Mouse (Mus musculus) MEL (cell line): ENCODE data around the gene Fam43b. TPM values are rescaled to one million over a fixed set of nuclear protein-coding genes. Genes with fewer than 3 reads are reported as not detected.

Experiments
- DNase-seq: peaks from one replicate; pipeline ENCODE4 v3.0.0; 2011; ENCODE audit warnings: low read depth, low spot score
- H3K27ac ChIP-seq: 2 replicates; pipeline ENCODE4 v1.5.1; 2012; ENCODE audit warnings: low read depth, mild to moderate bottlenecking, control low read depth, low read length, moderate library complexity; ENCODE audit not compliant: control insufficient read depth
- H3K27me3 ChIP-seq, 2 experiments: fragments of 150-350 bp in 1 of 2; sonication (generic) in 1 of 2; 2 replicates each; pipeline ENCODE4 v1.6.1; 2012; ENCODE audit warnings: low read length in 2 of 2, mild to moderate bottlenecking in 2 of 2, improper control_type of control experiment in 1 of 2, moderate library complexity in 1 of 2; ENCODE audit not compliant: insufficient read depth in 2 of 2, control insufficient read depth in 1 of 2
- H3K36me3 ChIP-seq, 2 experiments: 2 replicates each; pipeline ENCODE4 v1.6.1; 2012 to 2014; ENCODE audit warnings: low read length in 2 of 2, improper control_type of control experiment in 1 of 2, inconsistent platforms in 1 of 2, mild to moderate bottlenecking in 1 of 2; ENCODE audit not compliant: insufficient read depth in 2 of 2, control insufficient read depth in 1 of 2
- H3K4me1 ChIP-seq, 2 experiments: fragments of 150-350 bp in 1 of 2; sonication (generic) in 1 of 2; 2 replicates each; pipeline ENCODE4 v1.6.1; 2012; ENCODE audit warnings: low read length in 2 of 2, improper control_type of control experiment in 1 of 2, mild to moderate bottlenecking in 1 of 2; ENCODE audit not compliant: insufficient read depth in 2 of 2, control insufficient read depth in 1 of 2
- H3K4me3 ChIP-seq, 2 experiments: fragments of 150-350 bp in 1 of 2; sonication (generic) in 1 of 2; 2 replicates each; pipeline ENCODE4 v1.5.1; 2012; ENCODE audit warnings: low read depth in 2 of 2, low read length in 2 of 2, mild to moderate bottlenecking in 2 of 2, moderate library complexity in 2 of 2, control low read depth in 1 of 2, improper control_type of control experiment in 1 of 2; ENCODE audit not compliant: control insufficient read depth in 1 of 2, insufficient read depth in 1 of 2
- H3K79me2 ChIP-seq: 2 replicates; pipeline ENCODE4 v1.6.1; 2012; ENCODE audit warnings: mild to moderate bottlenecking, low read length, moderate library complexity; ENCODE audit not compliant: control insufficient read depth, poor library complexity, insufficient read depth
- H3K9ac ChIP-seq: 2 replicates; pipeline ENCODE4 v1.6.1; 2012; ENCODE audit warnings: low read depth, mild to moderate bottlenecking, control low read depth, low read length, moderate library complexity; ENCODE audit not compliant: control insufficient read depth, poor library complexity, severe bottlenecking
- H3K9me3 ChIP-seq: fragments of 150-350 bp; sonication (generic); replicated peaks from 2 replicates; pipeline ENCODE4 v1.6.1; 2012; ENCODE audit warnings: mild to moderate bottlenecking, low read length, improper control_type of control experiment, moderate library complexity; ENCODE audit not compliant: insufficient read depth
- BHLHE40 ChIP-seq: IDR thresholded peaks from 2 replicates; pipeline ENCODE4 v1.6.1; 2012; ENCODE audit warnings: low read depth, mild to moderate bottlenecking, inconsistent platforms, low read length, improper control_type of control experiment, borderline replicate concordance
- CHD2 ChIP-seq: IDR thresholded peaks from 2 replicates; pipeline ENCODE4 v1.6.1; 2011; ENCODE audit warnings: low read length, improper control_type of control experiment
- E2F4 ChIP-seq: IDR thresholded peaks from 2 replicates; pipeline ENCODE4 v1.6.1; 2011; ENCODE audit warnings: low read depth, low read length, improper control_type of control experiment, borderline replicate concordance
- GABPA ChIP-seq: IDR thresholded peaks from 2 replicates; pipeline ENCODE4 v1.6.1; 2012; ENCODE audit warnings: low read depth, mild to moderate bottlenecking, inconsistent platforms, low read length, improper control_type of control experiment, moderate library complexity
- GATA1 ChIP-seq: IDR thresholded peaks from 2 replicates; pipeline ENCODE4 v1.6.1; 2011; ENCODE audit warnings: low read depth, low read length, improper control_type of control experiment
- HCFC1 ChIP-seq: IDR thresholded peaks from 2 replicates; pipeline ENCODE4 v1.6.1; 2012; ENCODE audit warnings: low read depth, mild to moderate bottlenecking, inconsistent platforms, low read length, improper control_type of control experiment, moderate library complexity
- MAFK ChIP-seq: IDR thresholded peaks from 2 replicates; pipeline ENCODE4 v1.6.1; 2011; ENCODE audit warnings: low read depth, mild to moderate bottlenecking, low read length, improper control_type of control experiment, borderline replicate concordance
- MXI1 ChIP-seq: IDR thresholded peaks from 2 replicates; pipeline ENCODE4 v1.6.1; 2011; ENCODE audit warnings: mild to moderate bottlenecking, low read depth, low read length, improper control_type of control experiment
- NRF1 ChIP-seq: IDR thresholded peaks from 2 replicates; pipeline ENCODE4 v1.6.1; 2014; ENCODE audit warnings: low read depth, mild to moderate bottlenecking, inconsistent platforms, low read length, improper control_type of control experiment, moderate library complexity; ENCODE audit not compliant: poor library complexity, insufficient read depth, severe bottlenecking
- POLR2AphosphoS2 ChIP-seq: IDR thresholded peaks from 2 replicates; pipeline ENCODE4 v1.6.1; 2011; ENCODE audit warnings: low read length, improper control_type of control experiment
- SIN3A ChIP-seq: IDR thresholded peaks from 2 replicates; pipeline ENCODE4 v1.6.1; 2012; ENCODE audit warnings: low read length, improper control_type of control experiment, inconsistent platforms
- TBP ChIP-seq: IDR thresholded peaks from 2 replicates; pipeline ENCODE4 v1.8.0; 2011; ENCODE audit warnings: low read depth, low read length, improper control_type of control experiment
- USF2 ChIP-seq, 2 experiments: IDR thresholded peaks; 2 replicates each; pipeline ENCODE4 v1.6.1; 2011 to 2012; ENCODE audit warnings: improper control_type of control experiment in 2 of 2, low read length in 2 of 2, borderline replicate concordance in 1 of 2, inconsistent platforms in 1 of 2, low read depth in 1 of 2, mild to moderate bottlenecking in 1 of 2; ENCODE audit not compliant: insufficient read depth in 1 of 2
- ZC3H11A ChIP-seq: IDR thresholded peaks from 2 replicates; pipeline ENCODE4 v1.6.1; 2012; ENCODE audit warnings: low read depth, mild to moderate bottlenecking, inconsistent platforms, low read length, improper control_type of control experiment
- ZKSCAN1 ChIP-seq: IDR thresholded peaks from 2 replicates; pipeline ENCODE4 v1.6.1; 2012; ENCODE audit warnings: low read depth, mild to moderate bottlenecking, inconsistent platforms, low read length, improper control_type of control experiment, moderate library complexity
- ZMIZ1 ChIP-seq: IDR thresholded peaks from 2 replicates; pipeline ENCODE4 v1.6.1; 2012; ENCODE audit warnings: low read depth, mild to moderate bottlenecking, inconsistent platforms, low read length, improper control_type of control experiment, moderate library complexity
- ZNF384 ChIP-seq: IDR thresholded peaks from 2 replicates; pipeline ENCODE4 v1.6.1; 2012; ENCODE audit warnings: low read depth, mild to moderate bottlenecking, inconsistent platforms, low read length, improper control_type of control experiment
- polyA plus RNA-seq, 2 experiments: library from polyadenylated mRNA; stranded (reverse) in 1 of 2; unstranded in 1 of 2; fragments of >175 nt in 1 of 2; fragments of >200 nt in 1 of 2; gene quantifications; 2 replicates each; pipeline versions ENCODE4 v1.2.1 to v1.2.4; 2012; ENCODE audit warnings: low replicate concordance in 2 of 2, low read depth in 1 of 2; ENCODE audit not compliant: insufficient read length in 2 of 2, insufficient read depth in 1 of 2, missing spikeins in 1 of 2
- total RNA-seq: library from RNA; depleted of rRNA; stranded (reverse); fragments of 300-350 nt; gene quantifications from 2 replicates; pipeline ENCODE4 v1.2.3, GENCODE M21; 2012

Gene Fam43b
- total and polyA plus RNA-seq, 3 experiments, result not detected

- Histone ChIP-seq H3K9ac (no peak overlapping the region), H3K79me2 (no peaks in the 10 kb centered on the region), H3K4me1 (no peaks in the 10 kb centered on the region), H3K36me3 (no peaks in the 10 kb centered on the region), H3K4me3 (no peak overlapping the region), H3K27me3 (peaks cover 0 to 4% of the 10 kb centered on the region in 2 experiments; a peak in 2 of 4 replicates)
- TF ChIP-seq SIN3A (no peak), GABPA (no peak), HCFC1 (no peak), ZMIZ1 (no peak), CHD2 (no peak)
- TF ChIP-seq, all 39 proteins: peak for 0
- no peaks in the 10 kb centered on the region for H3K9me3 ChIP-seq
- no peak overlapping the region for H3K27ac ChIP-seq
- DNase-seq, result no peak
These were observed 18.4 kb upstream of the Fam43b start for GRCm38 (mm10) chr4:138414725-138415124.

- no peaks in the 10 kb centered on the region for H3K27me3 ChIP-seq
- H3K4me1 ChIP-seq, result no peaks in the 10 kb centered on the region
- no peak for DNase-seq
- no peaks in the 10 kb centered on the region for H3K36me3 ChIP-seq
- no peaks in the 10 kb centered on the region for H3K9me3 ChIP-seq
- no peak overlapping the region for H3K9ac ChIP-seq
- H3K79me2 ChIP-seq, result no peaks in the 10 kb centered on the region
- no peak overlapping the region for H3K27ac ChIP-seq
- no peak overlapping the region for H3K4me3 ChIP-seq
- no peak for TF ChIP-seq NRF1
- TF ChIP-seq GABPA, result no peak
- TF ChIP-seq ZC3H11A, result no peak
- TF ChIP-seq POLR2AphosphoS2, result no peak
- no peak for TF ChIP-seq SIN3A
- TF ChIP-seq MAFK, result no peak
- TF ChIP-seq ZMIZ1, result no peak
- no peak for TF ChIP-seq ZNF384
- no peak for TF ChIP-seq TBP
- TF ChIP-seq E2F4, result no peak
- no peak for TF ChIP-seq MXI1
These were observed 15.3 kb upstream of the Fam43b start for GRCm38 (mm10) chr4:138411504-138412121.

- H3K36me3 ChIP-seq, result no peaks in the 10 kb centered on the region
- H3K27ac ChIP-seq, result no peak overlapping the region
- H3K4me3 ChIP-seq, result no peak overlapping the region
- TF ChIP-seq ZC3H11A, result no peak
- TF ChIP-seq GATA1, result no peak
- TF ChIP-seq ZKSCAN1, result no peak
- no peak for TF ChIP-seq USF2 (IDR thresholded peaks at IDR 0.05; ENCODE audit: borderline replicate concordance in 1 of 2, insufficient read depth in 1 of 2, low read depth in 1 of 2, low read length in 2 of 2)
- TF ChIP-seq BHLHE40, result no peak
- no peak for TF ChIP-seq TBP
- TF ChIP-seq, all 39 proteins: peak for 0
- no peaks in the 10 kb centered on the region for H3K9me3 ChIP-seq
- no peaks in the 10 kb centered on the region for H3K79me2 ChIP-seq
- H3K4me1 ChIP-seq, result no peaks in the 10 kb centered on the region
- DNase-seq, result no peak
- no peaks in the 10 kb centered on the region for H3K27me3 ChIP-seq
- no peak overlapping the region for H3K9ac ChIP-seq
These were observed 14.7 kb upstream of the Fam43b start for GRCm38 (mm10) chr4:138411011-138411410.
